Mouse (Mus musculus) forebrain, embryonic 14.5 days (tissue): ENCODE results near the gene Hist1h2bh. TPM values are rescaled to one million over a fixed set of nuclear protein-coding genes. Genes with fewer than 3 reads are reported as not detected.
A peak's percentile ranks its signal among the peaks of the same experiment; 100 is the strongest.
"Not testable (repeated sequence)": the region's sequence is repeated elsewhere in the genome, so short reads cannot be mapped to it uniquely, and the experiment has no call there.

Source experiments
- ATAC-seq: fragments of 200-750 bp; cut with Nextera tagmentation; 2 replicates; pipeline ENCODE4 v1.8.0; 2017; ENCODE audit warnings: mild to moderate bottlenecking, moderate library complexity
- DNase-seq: peaks from one replicate; pipeline ENCODE4 v3.0.0-alpha.2; 2015; ENCODE audit warnings: low spot score
- H3K27ac ChIP-seq: fragments of 300-500 bp; sonication (generic); 2 replicates; pipeline ENCODE4 v1.5.1; 2014; ENCODE audit warnings: low read depth, mild to moderate bottlenecking, control low read depth, low read length, moderate library complexity
- H3K27me3 ChIP-seq: fragments of 300-500 bp; sonication (generic); replicated peaks from 2 replicates; pipeline ENCODE4 v1.6.1; 2014; ENCODE audit warnings: low read length, control low read depth, mixed read lengths; ENCODE audit not compliant: control insufficient read depth, insufficient read depth
- H3K36me3 ChIP-seq: fragments of 300-500 bp; sonication (generic); 2 replicates; pipeline ENCODE4 v1.6.1; 2014; ENCODE audit warnings: low read length, control low read depth; ENCODE audit not compliant: control insufficient read depth, insufficient read depth
- H3K4me1 ChIP-seq: fragments of 300-500 bp; sonication (generic); 2 replicates; pipeline ENCODE4 v1.6.1; 2014; ENCODE audit warnings: antibody characterized with exemption, low read length, control low read depth; ENCODE audit not compliant: control insufficient read depth, insufficient read depth
- H3K4me2 ChIP-seq: fragments of 300-500 bp; sonication (generic); 2 replicates; pipeline ENCODE4 v1.6.1; 2014; ENCODE audit warnings: mild to moderate bottlenecking, control low read depth, low read length
- H3K4me3 ChIP-seq: fragments of 300-500 bp; sonication (generic); 2 replicates; pipeline ENCODE4 v1.5.1; 2014; ENCODE audit warnings: low read depth, low read length, control low read depth
- H3K9ac ChIP-seq: fragments of 300-500 bp; sonication (generic); 2 replicates; pipeline ENCODE4 v1.6.1; 2014; ENCODE audit warnings: mild to moderate bottlenecking, low read length, control low read depth, moderate library complexity
- H3K9me3 ChIP-seq: fragments of 300-500 bp; sonication (generic); replicated peaks from 2 replicates; pipeline ENCODE4 v1.6.1; 2016; ENCODE audit warnings: low read length, control low read depth, mixed read lengths; ENCODE audit not compliant: control insufficient read depth
- WGBS: fragments of 180-500 bp; shearing (Covaris S2); extraction: QIAGEN DNeasy Blood & Tissue Kit; methylation state at CpG from one replicate; pipeline ENCODE4 v1.1.7; 2014; 5-methylcytosine and 5-hydroxymethylcytosine counted together
- polyA plus RNA-seq: library from polyadenylated mRNA; unstranded; fragments of >200 nt; fragmentation: Nextera tagmentation; extraction: Ambion mirVana; gene quantifications from 2 replicates; pipeline ENCODE4 v1.2.1, GENCODE M21; 2014

The Hist1h2bh gene
- polyA plus RNA-seq = 0.30 and 0.32 TPM in 2 replicates

- Histone ChIP-seq H3K4me2 (peak within 1 kb of the TSS; percentile 81), H3K9ac (peak within 1 kb of the TSS; percentile 57), H3K4me3 (peak within 1 kb of the TSS; percentile 41), H3K27ac (peak within 1 kb of the TSS; percentile 92)
- 0% methylated on average over 33 of the region's 42 CpGs for WGBS
- H3K9me3 ChIP-seq, H3K36me3 ChIP-seq, H3K4me1 ChIP-seq, H3K27me3 ChIP-seq: not testable (repeated sequence)
- ATAC-seq = peak; percentile 91
- DNase-seq = peak; percentile 97
These were observed at the start of gene Hist1h2bh for GRCm38 (mm10) chr13:23542999-23543607. Gene Hist1h2bh (minus strand): TSS chr13:23543392.

GRCm38 (mm10) chr13:23592614-23593013 lies 49.4 kb upstream of the Hist1h2bh start:
- Histone ChIP-seq H3K4me1 (no peaks in the 10 kb centered on the region), H3K27me3 (no peaks in the 10 kb centered on the region), H3K9ac (no peak overlapping the region), H3K36me3 (no peaks in the 10 kb centered on the region), H3K4me3 (no peak overlapping the region), H3K4me2 (no peak overlapping the region), H3K27ac (no peak overlapping the region), H3K9me3 (no peaks in the 10 kb centered on the region)
- no peak for DNase-seq
- ATAC-seq = no peak
- 91% methylated on average over 7 of the region's 7 CpGs for WGBS

GRCm38 (mm10) chr13:23591886-23592285 lies 48.7 kb upstream of the Hist1h2bh start:
- not testable (repeated sequence) for H3K27me3 ChIP-seq, H3K4me3 ChIP-seq, ATAC-seq, H3K27ac ChIP-seq, H3K9me3 ChIP-seq, H3K36me3 ChIP-seq, H3K4me1 ChIP-seq, H3K9ac ChIP-seq, DNase-seq, H3K4me2 ChIP-seq
- WGBS = 94% methylated on average over 7 of the region's 7 CpGs

DNA sequence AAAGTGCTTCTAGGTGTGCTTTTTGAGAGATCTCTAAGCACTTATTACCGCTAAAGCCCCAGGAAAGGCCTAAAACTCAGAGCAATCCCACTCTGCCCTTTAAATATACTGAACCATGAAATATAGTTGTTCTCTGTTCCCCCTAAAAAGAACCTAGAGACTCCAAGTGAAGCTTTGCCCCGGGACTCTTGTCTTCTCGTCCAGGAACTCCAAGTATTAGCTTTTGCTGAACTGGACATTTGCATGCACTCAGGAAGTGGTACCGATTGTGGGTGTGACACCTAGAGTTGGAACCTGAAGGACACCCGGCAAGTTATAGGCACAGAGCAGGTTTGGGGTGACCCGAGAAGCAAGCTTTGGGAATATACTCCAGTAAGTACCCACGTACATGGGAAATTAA lies 48.0 kb upstream of the Hist1h2bh start:
- no peak overlapping the region for H3K4me3 ChIP-seq
- no peak overlapping the region for H3K27ac ChIP-seq
- H3K27me3 ChIP-seq = no peaks in the 10 kb centered on the region
- no peak overlapping the region for H3K9ac ChIP-seq
- H3K4me2 ChIP-seq = no peak overlapping the region
- ATAC-seq (no peak), DNase-seq (no peak)
- 94% methylated on average over 7 of the region's 7 CpGs for WGBS
- H3K9me3 ChIP-seq = no peaks in the 10 kb centered on the region
- peaks cover 5% of the 10 kb centered on the region; the same call in 1 of the 2 replicates for H3K4me1 ChIP-seq
- H3K36me3 ChIP-seq = no peaks in the 10 kb centered on the region

- 5% methylated on average over 1 of the region's 1 CpGs for whole genome bisulfite sequencing
- Histone ChIP-seq H3K4me3 (peak overlapping the region; percentile 42; the same call in 1 of the 2 replicates), H3K4me2 (peak overlapping the region; percentile 93), H3K36me3 (no peaks in the 10 kb centered on the region), H3K4me1 (peaks cover 24% of the 10 kb centered on the region), H3K27me3 (no peaks in the 10 kb centered on the region), H3K9ac (peak overlapping the region; percentile 48), H3K27ac (peak overlapping the region; percentile 84), H3K9me3 (no peaks in the 10 kb centered on the region)
- DNase-seq (no peak), ATAC-seq (no peak)
These were observed 43.7 kb upstream of the Hist1h2bh start for GRCm38 (mm10) chr13:23586940-23587225.

DNA sequence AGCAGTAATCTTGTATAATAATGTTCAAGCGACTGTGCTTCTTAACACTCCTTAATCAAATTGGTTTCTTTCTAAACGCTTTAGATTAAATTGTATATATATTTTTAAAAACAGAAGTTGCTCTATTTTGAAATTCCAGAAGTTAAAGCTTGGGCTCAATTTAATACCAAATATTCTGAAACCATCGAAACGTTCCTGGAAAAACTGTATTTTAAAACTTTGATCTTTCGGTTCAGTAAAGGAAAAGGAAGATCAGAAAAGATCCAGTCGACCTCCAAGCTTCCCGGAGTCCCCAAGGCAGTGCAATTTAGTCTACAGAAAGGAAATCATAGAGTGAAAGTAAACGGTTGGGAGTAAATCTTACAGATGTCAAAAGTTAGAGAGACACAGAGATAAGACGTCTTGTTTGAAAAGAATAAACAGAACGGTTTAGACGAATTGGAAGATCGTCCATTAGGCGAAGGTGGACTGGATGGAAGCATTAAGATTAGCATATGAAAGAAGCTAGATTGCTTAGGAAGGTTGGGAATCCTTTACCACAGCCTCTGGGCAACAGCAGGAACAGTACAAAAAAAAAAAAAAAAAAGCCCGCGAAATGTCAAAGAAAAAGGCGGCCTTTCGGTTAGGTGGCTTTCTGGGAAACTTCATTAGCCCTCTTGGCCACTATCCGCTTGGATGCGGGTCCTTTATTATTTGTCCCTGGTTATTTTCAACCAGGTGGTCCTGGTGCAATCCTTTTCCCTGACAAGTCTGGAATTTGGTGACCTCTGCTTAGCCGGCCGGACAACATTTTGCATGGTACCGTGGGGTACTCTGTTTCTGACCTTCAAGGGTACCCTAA lies 43.1 kb upstream of the Hist1h2bh start:
- peak; percentile 14; the same call in 1 of the 2 replicates for ATAC-seq
- WGBS = under 1% methylated on average over 22 of the region's 22 CpGs

DNA sequence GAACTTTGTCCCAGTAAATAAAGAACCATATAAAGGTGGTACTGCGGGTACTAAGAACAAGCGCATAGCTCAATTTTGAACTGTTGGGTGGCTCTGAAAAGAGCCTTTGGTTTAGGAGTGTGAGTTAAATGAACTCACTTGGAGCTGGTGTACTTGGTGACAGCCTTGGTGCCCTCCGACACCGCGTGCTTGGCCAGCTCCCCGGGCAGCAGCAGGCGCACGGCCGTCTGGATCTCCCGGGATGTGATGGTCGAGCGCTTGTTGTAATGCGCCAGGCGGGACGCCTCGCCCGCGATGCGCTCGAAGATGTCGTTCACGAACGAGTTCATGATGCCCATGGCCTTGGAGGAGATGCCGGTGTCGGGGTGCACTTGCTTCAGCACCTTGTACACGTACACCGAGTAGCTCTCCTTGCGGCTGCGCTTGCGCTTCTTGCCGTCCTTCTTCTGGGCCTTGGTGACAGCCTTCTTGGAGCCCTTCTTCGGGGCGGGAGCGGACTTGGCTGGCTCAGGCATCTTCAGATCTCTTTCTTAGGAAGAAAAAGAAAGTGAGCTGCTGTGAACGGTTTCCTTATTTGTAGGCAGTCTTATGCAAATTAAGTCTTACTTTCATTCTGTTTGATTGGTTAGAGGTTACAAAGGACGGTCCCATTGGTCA lies 42.4 kb upstream of the Hist1h2bh start:
- not testable (repeated sequence) for H3K27me3 ChIP-seq, H3K9me3 ChIP-seq, H3K36me3 ChIP-seq
- WGBS = under 1% methylated on average over 28 of the region's 36 CpGs
- ATAC-seq (peak; percentile 87), DNase-seq (peak; percentile 98)
- peak overlapping the region; percentile 96 for H3K27ac ChIP-seq
- peaks cover 28% of the 10 kb centered on the region for H3K4me1 ChIP-seq
- H3K4me2 ChIP-seq = peak overlapping the region; percentile 93
- H3K9ac ChIP-seq = peak overlapping the region; percentile 72
- H3K4me3 ChIP-seq = peak overlapping the region; percentile 42

More for the DNA sequence above, 43.1 kb upstream of the Hist1h2bh start:
- peak overlapping the region; percentile 93 for H3K4me2 ChIP-seq
- peak; percentile 41 for DNase-seq
- H3K27me3 ChIP-seq = no peaks in the 10 kb centered on the region
- H3K27ac ChIP-seq = peak overlapping the region; percentile 96
- no peaks in the 10 kb centered on the region for H3K36me3 ChIP-seq
- H3K4me3 ChIP-seq = peak overlapping the region; percentile 42
- no peaks in the 10 kb centered on the region for H3K9me3 ChIP-seq
- peak overlapping the region; percentile 48 for H3K9ac ChIP-seq
- peaks cover 25% of the 10 kb centered on the region for H3K4me1 ChIP-seq

GRCm38 (mm10) chr13:23585029-23585441 lies 41.8 kb upstream of the Hist1h2bh start:
- ATAC-seq (0 out of 2 replicates have a peak, but pooled peaks have one; percentile 21), DNase-seq (peak; percentile 84)
- Histone ChIP-seq H3K4me2 (peak overlapping the region; percentile 93), H3K9ac (peak overlapping the region; percentile 72), H3K27ac (peak overlapping the region; percentile 96), H3K4me3 (peak overlapping the region; percentile 42), H3K9me3 (no peaks in the 10 kb centered on the region), H3K27me3 (no peaks in the 10 kb centered on the region), H3K36me3 (no peaks in the 10 kb centered on the region), H3K4me1 (peaks cover 28% of the 10 kb centered on the region)
- WGBS = under 1% methylated on average over 21 of the region's 21 CpGs
